Mouse (Mus musculus): ENCODE data around the gene Neb.

The Neb gene

GRCm38 (mm10) chr2:52378448-52378804, at the start of gene Neb:
Neb (minus strand) TSS chr2:52378474.
- DNase-seq (ENCODE audit: low spot score): no peak

DNA sequence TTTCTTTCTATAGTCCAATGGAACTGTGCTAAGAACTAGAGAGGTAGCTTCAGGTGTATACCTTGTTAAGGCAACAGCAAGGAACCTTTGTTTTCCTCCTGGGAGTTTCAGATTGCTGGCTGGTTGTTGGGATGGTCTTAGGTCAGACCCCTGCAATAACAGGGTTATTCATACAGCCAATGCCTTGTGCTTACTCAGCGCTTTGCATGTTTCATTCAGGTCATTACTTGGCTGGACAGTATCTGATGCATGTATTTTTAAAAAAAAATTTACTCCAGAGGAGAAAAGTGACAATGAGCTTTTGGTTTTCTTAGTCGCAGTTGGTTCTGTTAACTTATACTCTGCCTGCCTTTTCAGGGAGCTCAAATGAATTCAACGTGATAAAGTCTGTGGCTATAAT, 49.1 kb upstream of the Neb start:
- no peak for DNase-seq (ENCODE audit: low spot score)

DNA sequence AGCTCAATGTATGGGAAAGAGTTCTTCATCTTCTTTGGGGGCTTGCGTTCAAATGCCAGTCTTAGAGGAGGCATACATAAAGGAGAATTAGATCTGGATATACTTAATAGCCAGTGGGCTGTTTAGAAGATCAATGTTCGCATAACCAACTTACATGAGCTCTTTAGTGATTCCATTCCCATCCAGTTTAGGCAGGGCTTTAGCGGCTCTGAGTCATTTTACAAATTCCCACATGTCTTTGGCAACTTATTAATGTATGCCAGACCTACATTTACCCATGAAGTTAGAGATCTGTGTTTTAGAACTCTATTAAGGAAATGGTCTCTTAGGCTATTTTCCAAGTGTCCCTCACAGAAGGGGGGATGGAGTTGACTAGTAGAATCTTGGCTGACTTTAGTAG, 47.8 kb upstream of the Neb start:
- DNase-seq (ENCODE audit: low spot score): no peak

- DNase-seq (ENCODE audit: low spot score): no peak
Observed at GRCm38 (mm10) chr2:52425523-52425795, 47.2 kb upstream of the Neb start.

DNA sequence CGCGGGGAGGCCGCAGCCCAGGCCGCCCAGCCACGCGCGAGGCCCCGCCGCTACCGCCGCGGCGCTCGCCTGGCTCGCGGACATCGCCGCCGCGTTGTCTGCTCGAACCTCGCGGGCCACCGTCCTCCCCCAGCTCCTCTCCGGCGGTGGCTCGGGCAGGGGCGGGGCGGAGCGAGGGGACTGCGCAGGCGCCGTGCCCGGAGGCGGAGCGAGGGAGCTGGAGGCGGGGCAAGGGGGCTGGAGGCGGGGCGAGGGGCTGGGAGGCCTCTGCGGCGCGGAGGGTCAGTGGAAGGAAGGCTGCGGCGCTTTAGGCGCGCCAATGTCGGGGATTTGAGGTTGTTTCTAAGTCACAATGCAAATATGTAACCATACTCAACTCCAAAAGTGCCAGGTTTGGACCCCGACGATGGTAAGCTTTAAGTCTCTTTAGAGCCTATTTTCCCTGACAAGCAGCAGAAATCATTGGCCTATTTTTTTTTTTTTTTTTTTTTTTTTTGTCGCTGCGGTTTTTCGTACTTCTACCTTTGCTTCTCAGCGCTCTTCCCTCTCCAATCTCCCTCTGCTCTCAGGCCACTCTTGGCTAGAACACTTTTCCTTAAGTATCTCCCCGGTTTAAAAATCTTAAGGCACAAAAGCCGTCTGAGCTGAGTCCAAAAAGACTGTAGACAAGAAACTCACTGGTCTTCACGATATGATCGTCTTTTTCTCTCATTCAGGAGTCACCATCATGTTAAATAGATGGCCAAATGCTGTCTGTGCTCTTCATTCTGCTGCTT, 46.7 kb upstream of the Neb start, which contains the start of gene Arl5a:
Arl5a (minus strand) TSS at position 155 of the 776 bp plus-strand sequence.
- peak; percentile 90 for DNase-seq (ENCODE audit: low spot score)

GRCm38 (mm10) chr2:52424248-52424728, 46.0 kb upstream of the Neb start:
- DNase-seq (ENCODE audit: low spot score): peak; percentile 19

- DNase-seq (ENCODE audit: low spot score): no peak
Observed at GRCm38 (mm10) chr2:52423611-52424247, 45.5 kb upstream of the Neb start.

DNA sequence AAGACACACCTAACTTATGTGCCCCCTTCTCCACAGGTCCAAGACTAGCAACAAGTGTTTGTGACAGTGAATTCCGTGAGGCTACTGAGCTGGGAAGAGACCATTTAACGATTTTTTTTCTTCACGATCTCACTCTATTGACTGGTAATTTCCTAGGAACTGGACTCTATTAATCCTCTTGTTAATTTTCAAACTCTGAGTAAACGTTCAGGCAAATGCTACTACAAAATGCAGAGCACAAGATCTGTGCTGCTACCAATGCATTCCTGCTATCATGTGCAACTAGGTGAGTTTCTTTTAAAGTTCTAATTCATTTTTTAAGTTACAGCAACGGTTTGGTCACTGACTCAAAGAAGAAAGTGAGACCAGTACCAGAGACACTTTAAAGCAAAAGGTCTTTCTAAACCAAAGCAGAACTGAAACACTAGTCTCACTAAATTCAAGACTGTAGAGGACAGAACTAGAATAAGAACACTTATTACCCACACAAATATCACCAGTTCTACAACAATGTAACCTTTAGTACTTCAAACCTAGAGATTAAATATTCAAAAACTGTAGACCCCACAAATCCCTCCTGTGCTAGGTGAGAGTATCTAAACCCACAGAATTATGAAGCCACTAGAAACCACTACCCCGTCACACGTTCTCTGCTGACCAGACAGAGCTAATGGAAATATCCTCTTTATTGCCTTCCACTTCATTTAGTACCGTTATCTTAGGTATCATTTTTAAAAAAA, 44.8 kb upstream of the Neb start:
- no peak for DNase-seq (ENCODE audit: low spot score)

GRCm38 (mm10) chr2:52421197-52421596, 42.9 kb upstream of the Neb start:
- no peak for DNase-seq (ENCODE audit: low spot score)

DNA sequence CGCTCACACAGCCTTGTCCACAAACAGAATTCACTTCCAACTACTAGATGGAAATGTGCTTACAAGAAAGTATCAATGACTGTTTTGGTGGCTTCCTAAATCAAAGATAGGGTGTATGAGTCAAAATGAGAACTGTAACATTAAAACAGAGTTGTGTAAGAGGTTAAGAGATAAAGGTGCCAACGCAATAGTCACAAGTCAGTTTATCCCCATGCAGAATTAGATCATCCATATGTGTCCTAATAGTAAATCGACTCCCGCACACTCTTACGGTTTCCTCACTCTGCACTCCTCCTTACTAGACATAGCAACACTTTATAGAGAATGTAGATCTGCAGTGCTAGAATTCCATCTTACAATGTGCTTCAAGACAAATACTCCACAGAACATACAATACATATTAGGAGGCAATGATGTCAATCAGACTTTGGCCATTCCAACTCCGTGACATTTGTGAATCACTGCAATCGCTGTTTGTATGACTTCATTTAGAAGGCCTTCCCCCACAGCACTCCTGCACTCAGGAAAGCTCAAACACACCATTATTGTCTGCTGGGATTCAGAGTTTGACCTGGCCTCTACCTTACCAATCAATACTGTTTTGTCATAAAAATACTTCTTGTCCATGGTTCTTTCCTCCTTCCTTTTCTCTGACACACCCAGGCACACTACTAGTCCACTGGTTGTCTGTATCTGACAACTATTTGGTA, 41.9 kb upstream of the Neb start:
- no peak for DNase-seq (ENCODE audit: low spot score)

- no peak for DNase-seq (ENCODE audit: low spot score)
Observed at GRCm38 (mm10) chr2:52419295-52419694, 41.0 kb upstream of the Neb start.

GRCm38 (mm10) chr2:52412524-52413037, 34.3 kb upstream of the Neb start:
- no peak for DNase-seq (ENCODE audit: low spot score)

- DNase-seq (ENCODE audit: low spot score): no peak
Observed at GRCm38 (mm10) chr2:52406480-52406879, 28.2 kb upstream of the Neb start.

GRCm38 (mm10) chr2:52405238-52405637, 27.0 kb upstream of the Neb start:
- DNase-seq (ENCODE audit: low spot score): no peak

- no peak for DNase-seq (ENCODE audit: low spot score)
Observed at GRCm38 (mm10) chr2:52394529-52394928, 16.3 kb upstream of the Neb start.

GRCm38 (mm10) chr2:52390415-52390975, 12.2 kb upstream of the Neb start:
- no peak for DNase-seq (ENCODE audit: low spot score)

DNA sequence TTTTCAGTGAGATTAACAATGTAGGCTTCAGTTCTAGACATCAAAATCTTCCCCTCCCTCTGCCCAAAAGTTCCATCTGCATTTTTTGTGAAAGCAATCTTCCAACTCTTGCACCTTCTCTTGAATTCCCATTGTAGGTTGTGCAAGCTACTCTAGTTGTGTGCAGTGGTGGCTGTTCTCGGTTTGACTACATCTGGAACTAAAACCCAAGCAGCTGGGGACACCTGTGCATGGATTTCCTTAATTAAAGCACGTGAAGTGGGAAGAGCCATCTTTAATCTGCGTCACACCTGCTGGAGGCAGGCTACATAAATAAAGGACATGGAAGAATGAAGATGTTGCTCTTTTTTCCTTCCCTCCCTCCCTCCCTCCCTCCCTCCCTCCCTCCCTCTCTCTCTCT, 11.7 kb upstream of the Neb start:
- no peak for DNase-seq (ENCODE audit: low spot score)

DNA sequence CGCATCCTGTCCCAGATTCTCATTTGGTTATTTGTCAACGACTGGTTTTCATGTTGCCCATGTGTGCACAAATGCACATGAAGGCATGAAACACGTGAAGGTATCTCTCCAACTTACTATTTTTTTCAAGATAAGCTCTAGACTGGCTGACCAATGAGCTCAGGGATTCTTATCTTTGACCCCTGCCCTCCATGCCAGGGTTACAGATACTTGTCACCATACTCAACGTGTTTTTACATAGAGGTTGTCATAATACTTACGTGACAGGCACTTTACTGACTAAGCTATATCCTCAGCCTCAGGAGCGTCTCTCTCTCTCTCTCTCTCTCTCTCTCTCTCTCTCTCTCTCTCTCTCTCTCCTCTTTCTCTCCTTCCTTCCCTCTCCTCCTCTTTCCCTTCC, 8.2 kb upstream of the Neb start:
- DNase-seq (ENCODE audit: low spot score): no peak

GRCm38 (mm10) chr2:52386037-52386436, 7.8 kb upstream of the Neb start:
- peak; percentile 53 for DNase-seq (ENCODE audit: low spot score)

DNA sequence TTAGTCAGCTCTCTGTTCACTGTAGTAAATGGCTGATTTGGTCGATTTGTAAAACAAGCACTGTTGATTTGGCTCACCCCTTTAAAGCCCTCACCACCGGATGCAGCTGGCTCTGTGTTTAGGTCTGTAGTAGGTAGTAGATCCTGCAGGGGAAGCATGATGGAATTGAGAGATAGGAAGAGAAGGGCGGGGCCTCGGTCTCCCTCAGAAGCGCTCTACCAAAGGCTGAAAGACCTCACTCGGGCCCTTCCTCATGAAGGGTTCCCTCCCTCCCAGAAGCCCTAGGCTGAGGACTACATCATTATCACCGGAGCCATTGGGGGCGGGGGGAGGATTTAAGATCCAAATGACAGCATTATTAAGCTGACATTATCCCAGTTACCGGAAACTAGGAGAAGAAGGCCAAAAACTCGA, 581 bp upstream of the Neb start:
- no peak for DNase-seq (ENCODE audit: low spot score)

DNA sequence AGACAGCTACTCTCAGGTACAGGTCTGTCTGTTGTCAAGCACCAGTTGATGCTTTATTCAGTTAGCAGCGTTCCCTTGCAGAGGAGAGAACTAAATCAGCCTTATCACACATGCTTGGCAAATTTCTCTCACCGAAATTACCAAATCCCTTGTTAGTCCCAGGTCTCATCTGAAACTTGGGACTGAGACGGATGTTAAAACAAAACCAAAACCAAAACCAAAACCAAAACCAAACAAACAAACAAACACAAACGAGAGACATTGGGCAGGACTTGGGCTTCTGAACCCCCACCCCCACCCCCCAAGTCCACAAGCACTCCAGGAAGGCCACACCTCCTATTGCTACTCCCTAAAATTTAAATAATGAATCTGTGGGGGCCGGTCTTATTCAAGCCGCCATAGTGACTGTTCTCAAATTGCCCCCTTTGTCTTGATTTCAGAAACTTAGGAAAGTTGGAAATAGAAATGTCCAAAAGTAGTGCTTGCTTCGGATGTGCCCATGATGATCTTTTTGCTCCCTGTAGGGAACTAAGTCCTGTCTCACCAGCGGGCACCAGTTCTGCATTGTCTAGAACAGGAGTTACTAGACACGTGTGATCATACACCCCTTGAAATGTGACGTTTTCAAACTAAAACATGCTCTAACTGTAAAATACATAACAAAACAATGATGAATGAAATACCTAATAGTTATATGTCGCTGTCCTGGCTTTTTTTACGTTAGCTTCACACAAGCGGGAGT, 397 bp downstream of the Neb start:
- DNase-seq (ENCODE audit: low spot score): no peak
